Mouse (Mus musculus): Measurements from ENCODE around the gene Foxk1. TPM values are rescaled to one million over a fixed set of nuclear protein-coding genes. Genes with fewer than 3 reads are reported as not detected.

Gene Foxk1
- total and polyA plus RNA-seq, 3 experiments: 8.2 to 20.2 TPM; not detected in 1

DNA sequence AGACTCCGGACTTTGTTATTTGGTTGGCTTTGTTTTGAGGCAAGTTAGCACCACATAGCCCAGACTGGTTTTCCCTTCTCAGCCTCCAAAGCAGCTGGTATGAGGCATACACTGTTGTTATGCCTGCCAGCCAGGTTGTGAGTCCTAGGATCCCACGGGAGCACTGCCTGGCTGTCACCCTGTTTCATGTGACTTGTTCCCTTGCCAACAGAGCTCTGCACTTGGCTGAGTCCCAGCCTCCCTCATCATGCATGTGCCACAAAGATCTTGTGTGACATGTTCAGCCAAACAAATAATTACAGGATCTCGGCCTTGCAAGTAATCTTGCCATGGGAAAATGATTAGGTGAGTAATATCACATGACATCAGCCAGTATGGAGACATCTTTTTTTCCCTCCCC is 38.4 kb upstream of the Foxk1 start:
- Histone ChIP-seq H3K27ac (ENCODE audit: control insufficient read depth, low read depth, low read length) (no peak overlapping the region), H3K4me1 (ENCODE audit: control insufficient read depth in 1 of 2, insufficient read depth in 2 of 2, low read length in 2 of 2) (peaks cover 0 to 5% of the 10 kb centered on the region in 2 experiments; a peak in 1 of 4 replicates), H3K9me3 (replicated peaks; ENCODE audit: insufficient read depth, low read length) (no peaks in the 10 kb centered on the region), H3K9ac (ENCODE audit: control insufficient read depth, low read depth, low read length, poor library complexity, severe bottlenecking) (no peak overlapping the region), H3K36me3 (ENCODE audit: control insufficient read depth in 1 of 2, insufficient read depth in 2 of 2, low read length in 2 of 2) (peaks cover 0 to 2% of the 10 kb centered on the region in 2 experiments; a peak in 1 of 4 replicates), H3K79me2 (ENCODE audit: control insufficient read depth, insufficient read depth, low read length, poor library complexity) (peaks cover 2% of the 10 kb centered on the region; the same call in 1 of the 2 replicates), H3K27me3 (ENCODE audit: control insufficient read depth in 1 of 2, insufficient read depth in 2 of 2, low read length in 2 of 2) (no peaks in the 10 kb centered on the region), H3K4me3 (ENCODE audit: control insufficient read depth in 1 of 2, insufficient read depth in 1 of 2, low read depth in 2 of 2, low read length in 2 of 2) (no peak overlapping the region)
- TF ChIP-seq KAT2A (conservative IDR thresholded peaks at IDR 0.05; ENCODE audit: low read depth, low read length) (no peak), CTCF (IDR thresholded peaks at IDR 0.05 in 2 of 3, conservative IDR thresholded peaks at IDR 0.05 in 1 of 3; ENCODE audit: control insufficient read depth in 1 of 3, insufficient read depth in 1 of 3, low read depth in 2 of 3, low read length in 3 of 3, poor library complexity in 1 of 3, severe bottlenecking in 1 of 3) (no peak), USF1 (IDR thresholded peaks at IDR 0.05; ENCODE audit: low read depth, low read length) (no peak), MAFK (IDR thresholded peaks at IDR 0.05; ENCODE audit: borderline replicate concordance, low read depth, low read length) (no peak), EP300 (IDR thresholded peaks at IDR 0.05; ENCODE audit: low read depth in 1 of 2, low read length in 2 of 2) (no peak), RCOR1 (IDR thresholded peaks at IDR 0.05; ENCODE audit: low read depth, low read length) (no peak), MAZ (IDR thresholded peaks at IDR 0.05; ENCODE audit: low read depth, low read length) (no peak), RAD21 (IDR thresholded peaks at IDR 0.05; ENCODE audit: low read depth, low read length) (no peak), ETS1 (IDR thresholded peaks at IDR 0.05; ENCODE audit: low read depth, low read length) (no peak), ZMIZ1 (IDR thresholded peaks at IDR 0.05; ENCODE audit: low read depth, low read length) (no peak), UBTF (IDR thresholded peaks at IDR 0.05; ENCODE audit: borderline replicate concordance, insufficient read depth, low read depth, low read length) (no peak), MYB (IDR thresholded peaks at IDR 0.05; ENCODE audit: low read depth, low read length) (no peak), SIN3A (IDR thresholded peaks at IDR 0.05; ENCODE audit: low read length) (no peak), NRF1 (IDR thresholded peaks at IDR 0.05; ENCODE audit: insufficient read depth, low read depth, low read length, poor library complexity, severe bottlenecking) (no peak), GABPA (IDR thresholded peaks at IDR 0.05; ENCODE audit: low read depth, low read length) (no peak), ZNF384 (IDR thresholded peaks at IDR 0.05; ENCODE audit: low read depth, low read length) (no peak), POLR2AphosphoS5 (IDR thresholded peaks at IDR 0.05; ENCODE audit: borderline replicate concordance, low read depth, low read length) (no peak), ZKSCAN1 (IDR thresholded peaks at IDR 0.05; ENCODE audit: low read depth, low read length) (no peak), E2F4 (IDR thresholded peaks at IDR 0.05; ENCODE audit: borderline replicate concordance, low read depth, low read length) (no peak)
- DNase-seq (ENCODE audit: low read depth, low spot score): no peak

DNA sequence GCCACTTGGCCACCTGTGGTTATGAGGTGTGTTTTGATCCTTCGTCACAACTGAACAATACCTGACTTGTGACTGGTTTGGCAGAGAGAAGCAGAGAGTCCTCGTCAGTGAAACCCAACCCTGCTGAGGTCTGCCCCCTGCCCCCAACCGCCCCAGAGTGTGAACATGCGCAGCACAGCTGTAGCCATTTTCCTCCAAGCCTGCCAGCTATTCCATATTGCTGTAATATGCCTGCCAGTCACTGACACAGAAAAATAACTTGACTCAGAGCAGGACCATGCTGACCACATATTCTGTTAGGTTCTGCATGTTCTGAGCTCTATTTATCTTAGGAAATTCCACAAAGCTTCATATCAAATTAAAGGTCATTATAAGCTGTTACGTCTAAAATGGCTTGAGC is 37.2 kb upstream of the Foxk1 start:
- H3K4me1 ChIP-seq (ENCODE audit: control insufficient read depth in 1 of 2, insufficient read depth in 2 of 2, low read length in 2 of 2): peaks cover 0 to 9% of the 10 kb centered on the region in 2 experiments; a peak in 2 of 4 replicates
- DNase-seq (ENCODE audit: low read depth, low spot score): no peak
- no peak overlapping the region for H3K27ac ChIP-seq (ENCODE audit: control insufficient read depth, low read depth, low read length)
- no peaks in the 10 kb centered on the region for H3K27me3 ChIP-seq (ENCODE audit: control insufficient read depth in 1 of 2, insufficient read depth in 2 of 2, low read length in 2 of 2)
- H3K79me2 ChIP-seq (ENCODE audit: control insufficient read depth, insufficient read depth, low read length, poor library complexity): peaks cover 3% of the 10 kb centered on the region
- no peak overlapping the region for H3K4me3 ChIP-seq (ENCODE audit: control insufficient read depth in 1 of 2, insufficient read depth in 1 of 2, low read depth in 2 of 2, low read length in 2 of 2)
- no peak overlapping the region for H3K9ac ChIP-seq (ENCODE audit: control insufficient read depth, low read depth, low read length, poor library complexity, severe bottlenecking)
- H3K9me3 ChIP-seq (replicated peaks; ENCODE audit: insufficient read depth, low read length): no peaks in the 10 kb centered on the region
- H3K36me3 ChIP-seq (ENCODE audit: control insufficient read depth in 1 of 2, insufficient read depth in 2 of 2, low read length in 2 of 2): peaks cover 0 to 5% of the 10 kb centered on the region in 2 experiments; a peak in 1 of 4 replicates
- TF ChIP-seq USF1 (IDR thresholded peaks at IDR 0.05; ENCODE audit: low read depth, low read length) (no peak), USF2 (IDR thresholded peaks at IDR 0.05; ENCODE audit: borderline replicate concordance in 1 of 2, insufficient read depth in 1 of 2, low read depth in 1 of 2, low read length in 2 of 2) (no peak), ZMIZ1 (IDR thresholded peaks at IDR 0.05; ENCODE audit: low read depth, low read length) (no peak), CHD2 (IDR thresholded peaks at IDR 0.05; ENCODE audit: low read length) (no peak), ZC3H11A (IDR thresholded peaks at IDR 0.05; ENCODE audit: low read depth, low read length) (no peak), MAFK (IDR thresholded peaks at IDR 0.05; ENCODE audit: borderline replicate concordance, low read depth, low read length) (no peak), RAD21 (IDR thresholded peaks at IDR 0.05; ENCODE audit: low read depth, low read length) (no peak), POLR2A (IDR thresholded peaks at IDR 0.05; ENCODE audit: control insufficient read depth in 1 of 2, insufficient read depth in 1 of 2, low read depth in 1 of 2, low read length in 2 of 2, poor library complexity in 1 of 2) (no peak), NELFE (IDR thresholded peaks at IDR 0.05; ENCODE audit: low read depth, low read length) (no peak), MYB (IDR thresholded peaks at IDR 0.05; ENCODE audit: low read depth, low read length) (no peak), CTCF (IDR thresholded peaks at IDR 0.05 in 2 of 3, conservative IDR thresholded peaks at IDR 0.05 in 1 of 3; ENCODE audit: control insufficient read depth in 1 of 3, insufficient read depth in 1 of 3, low read depth in 2 of 3, low read length in 3 of 3, poor library complexity in 1 of 3, severe bottlenecking in 1 of 3) (no peak), CHD1 (IDR thresholded peaks at IDR 0.05; ENCODE audit: low read depth, low read length) (no peak), TBP (IDR thresholded peaks at IDR 0.05; ENCODE audit: low read depth, low read length) (no peak), ETS1 (IDR thresholded peaks at IDR 0.05; ENCODE audit: low read depth, low read length) (no peak), MXI1 (IDR thresholded peaks at IDR 0.05; ENCODE audit: low read depth, low read length) (no peak), E2F4 (IDR thresholded peaks at IDR 0.05; ENCODE audit: borderline replicate concordance, low read depth, low read length) (no peak), POLR2AphosphoS2 (IDR thresholded peaks at IDR 0.05; ENCODE audit: low read length) (no peak), ZKSCAN1 (IDR thresholded peaks at IDR 0.05; ENCODE audit: low read depth, low read length) (no peak), MYC (IDR thresholded peaks at IDR 0.05; ENCODE audit: low read depth, low read length) (no peak), GABPA (IDR thresholded peaks at IDR 0.05; ENCODE audit: low read depth, low read length) (no peak)

Measured in MEL (cell line).